Mouse (Mus musculus) neural tube, embryonic 12.5 days (tissue): Measurements from ENCODE around the gene Tmem104. TPM values are rescaled to one million over a fixed set of nuclear protein-coding genes. Genes with fewer than 3 reads are reported as not detected.

Source experiments
- ATAC-seq: fragments of 200-750 bp; cut with Nextera tagmentation; 2 replicates; pipeline ENCODE4 v1.8.0; 2017; ENCODE audit warnings: low read depth, mild to moderate bottlenecking, moderate TSS enrichment, moderate library complexity; ENCODE audit not compliant: low FRiP score
- H3K27ac ChIP-seq: fragments of 300-500 bp; sonication (generic); 2 replicates; pipeline ENCODE4 v1.5.1; 2016
- H3K27me3 ChIP-seq: fragments of 300-500 bp; sonication (generic); replicated peaks from 2 replicates; pipeline ENCODE4 v1.6.1; 2016; ENCODE audit warnings: mild to moderate bottlenecking
- H3K36me3 ChIP-seq: fragments of 300-500 bp; sonication (generic); 2 replicates; pipeline ENCODE4 v1.6.1; 2016; ENCODE audit warnings: mild to moderate bottlenecking
- H3K4me1 ChIP-seq: fragments of 300-500 bp; sonication (generic); 2 replicates; pipeline ENCODE4 v1.6.1; 2016
- H3K4me2 ChIP-seq: fragments of 300-500 bp; sonication (generic); replicated peaks from 2 replicates; pipeline ENCODE4 v1.6.1; 2016; ENCODE audit warnings: mild to moderate bottlenecking
- H3K4me3 ChIP-seq: fragments of 300-500 bp; sonication (generic); 2 replicates; pipeline ENCODE4 v1.5.1; 2016
- H3K9ac ChIP-seq: fragments of 300-500 bp; sonication (generic); 2 replicates; pipeline ENCODE4 v1.6.1; 2016; ENCODE audit warnings: mild to moderate bottlenecking
- H3K9me3 ChIP-seq: fragments of 300-500 bp; sonication (generic); 2 replicates; pipeline ENCODE4 v1.6.1; 2016; ENCODE audit warnings: mild to moderate bottlenecking
- WGBS: fragments of 180-500 bp; shearing (Covaris S2); methylation state at CpG from one replicate; pipeline ENCODE4 v1.1.7; 2016; 5-methylcytosine and 5-hydroxymethylcytosine counted together
- polyA plus RNA-seq: library from polyadenylated mRNA; unstranded; fragments of >200 nt; fragmentation: Nextera tagmentation; extraction: Ambion mirVana; gene quantifications from 2 replicates; pipeline ENCODE4 v1.2.1, GENCODE M21; 2016

The Tmem104 gene
- polyA plus RNA-seq, 1 experiment from 2014 or later, result 9.7 TPM

- Histone ChIP-seq H3K9ac (no peak overlapping the region), H3K27ac (no peak overlapping the region), H3K4me3 (no peak overlapping the region), H3K4me2 (no peak overlapping the region), H3K9me3 (no peaks in the 10 kb centered on the region), H3K36me3 (peaks cover 3% of the 10 kb centered on the region; the same call in 1 of the 2 replicates), H3K4me1 (peaks cover 27% of the 10 kb centered on the region), H3K27me3 (peaks cover 93% of the 10 kb centered on the region)
- 87% methylated on average over 11 of the region's 11 CpGs for WGBS
- ATAC-seq, result no peak
These were observed 75.7 kb downstream of the Tmem104 start for GRCm38 (mm10) chr11:115262954-115263353.

- WGBS, result 70% methylated on average over 7 of the region's 7 CpGs
- no peak overlapping the region for H3K27ac ChIP-seq
- H3K4me3 ChIP-seq, result no peak overlapping the region
- H3K27me3 ChIP-seq, result peaks cover 93% of the 10 kb centered on the region
- ATAC-seq, result no peak
- no peak overlapping the region for H3K4me2 ChIP-seq
- H3K9ac ChIP-seq, result no peak overlapping the region
- H3K36me3 ChIP-seq, result peaks cover 17% of the 10 kb centered on the region; the same call in 1 of the 2 replicates
- H3K4me1 ChIP-seq, result peaks cover 24% of the 10 kb centered on the region
- H3K9me3 ChIP-seq, result no peaks in the 10 kb centered on the region
These were observed 77.0 kb downstream of the Tmem104 start for GRCm38 (mm10) chr11:115264136-115264861.

GRCm38 (mm10) chr11:115264862-115265668 is 77.8 kb downstream of the Tmem104 start:
- Histone ChIP-seq H3K27ac (no peak overlapping the region), H3K9me3 (no peaks in the 10 kb centered on the region), H3K9ac (no peak overlapping the region), H3K4me3 (peak overlapping the region; percentile 18), H3K27me3 (peaks cover 88% of the 10 kb centered on the region), H3K4me2 (peak overlapping the region; percentile 65), H3K36me3 (peaks cover 20% of the 10 kb centered on the region; the same call in 1 of the 2 replicates), H3K4me1 (peaks cover 24% of the 10 kb centered on the region)
- WGBS, result 8% methylated on average over 39 of the region's 39 CpGs
- ATAC-seq, result no peak

- H3K4me3 ChIP-seq, result no peak overlapping the region; the same call in 1 of the 2 replicates
- H3K27me3 ChIP-seq, result peaks cover 80% of the 10 kb centered on the region
- no peaks in the 10 kb centered on the region for H3K9me3 ChIP-seq
- H3K4me2 ChIP-seq, result peak overlapping the region; percentile 65
- H3K27ac ChIP-seq, result no peak overlapping the region
- peaks cover 24% of the 10 kb centered on the region for H3K4me1 ChIP-seq
- ATAC-seq, result no peak
- WGBS, result 3% methylated on average over 20 of the region's 20 CpGs
- H3K9ac ChIP-seq, result no peak overlapping the region
- peaks cover 20% of the 10 kb centered on the region; the same call in 1 of the 2 replicates for H3K36me3 ChIP-seq
These were observed 78.6 kb downstream of the Tmem104 start for GRCm38 (mm10) chr11:115265771-115266399.

GRCm38 (mm10) chr11:115266400-115266778 is 79.1 kb downstream of the Tmem104 start:
- peaks cover 20% of the 10 kb centered on the region; the same call in 1 of the 2 replicates for H3K36me3 ChIP-seq
- H3K4me2 ChIP-seq, result peak overlapping the region; percentile 65
- no peak for ATAC-seq
- H3K4me3 ChIP-seq, result peak overlapping the region; percentile 32; the same call in 1 of the 2 replicates
- 3% methylated on average over 22 of the region's 22 CpGs for WGBS
- no peak overlapping the region for H3K27ac ChIP-seq
- H3K27me3 ChIP-seq, result peaks cover 76% of the 10 kb centered on the region
- peaks cover 24% of the 10 kb centered on the region for H3K4me1 ChIP-seq
- H3K9me3 ChIP-seq, result no peaks in the 10 kb centered on the region
- H3K9ac ChIP-seq, result peak overlapping the region; percentile 42; the same call in 1 of the 2 replicates

- H3K4me1 ChIP-seq, result peaks cover 24% of the 10 kb centered on the region
- peak within 1 kb of the TSS; percentile 32 for H3K4me3 ChIP-seq
- H3K27me3 ChIP-seq, result peaks cover 72% of the 10 kb centered on the region
- H3K36me3 ChIP-seq, result peaks cover 24% of the 10 kb centered on the region; the same call in 1 of the 2 replicates
- 5% methylated on average over 50 of the region's 50 CpGs for WGBS
- peak within 1 kb of the TSS; percentile 65 for H3K4me2 ChIP-seq
- no peaks in the 10 kb centered on the region for H3K9me3 ChIP-seq
- ATAC-seq, result no peak
- peak within 1 kb of the TSS; percentile 42 for H3K9ac ChIP-seq
- H3K27ac ChIP-seq, result no peak within 1 kb of the TSS
These were observed 80.0 kb downstream of the Tmem104 start, which contains the start of gene Grin2c for GRCm38 (mm10) chr11:115267061-115267883. Gene Grin2c, minus strand, starts transcription at chr11:115267243.

- no peak for ATAC-seq
- H3K4me3 ChIP-seq, result no peak overlapping the region
- no peak overlapping the region for H3K27ac ChIP-seq
- no peak overlapping the region for H3K9ac ChIP-seq
- H3K27me3 ChIP-seq, result peaks cover 65% of the 10 kb centered on the region
- H3K4me1 ChIP-seq, result peaks cover 24% of the 10 kb centered on the region
- no peaks in the 10 kb centered on the region for H3K9me3 ChIP-seq
- WGBS, result 59% methylated on average over 11 of the region's 11 CpGs
- no peak overlapping the region for H3K4me2 ChIP-seq
- peaks cover 24% of the 10 kb centered on the region; the same call in 1 of the 2 replicates for H3K36me3 ChIP-seq
These were observed 80.7 kb downstream of the Tmem104 start for GRCm38 (mm10) chr11:115267958-115268357.

GRCm38 (mm10) chr11:115269330-115270066 is 82.2 kb downstream of the Tmem104 start:
- Histone ChIP-seq H3K36me3 (peaks cover 24% of the 10 kb centered on the region; the same call in 1 of the 2 replicates), H3K9ac (no peak overlapping the region), H3K4me2 (no peak overlapping the region), H3K9me3 (no peaks in the 10 kb centered on the region), H3K4me3 (no peak overlapping the region), H3K27ac (no peak overlapping the region), H3K4me1 (peaks cover 24% of the 10 kb centered on the region), H3K27me3 (peaks cover 51% of the 10 kb centered on the region)
- whole genome bisulfite sequencing, result 90% methylated on average over 27 of the region's 27 CpGs
- no peak for ATAC-seq

GRCm38 (mm10) chr11:115270148-115270861 is 83.0 kb downstream of the Tmem104 start:
- no peaks in the 10 kb centered on the region for H3K9me3 ChIP-seq
- no peak overlapping the region for H3K27ac ChIP-seq
- H3K9ac ChIP-seq, result no peak overlapping the region
- peaks cover 43% of the 10 kb centered on the region for H3K27me3 ChIP-seq
- peaks cover 24% of the 10 kb centered on the region; the same call in 1 of the 2 replicates for H3K36me3 ChIP-seq
- peaks cover 26% of the 10 kb centered on the region for H3K4me1 ChIP-seq
- 28% methylated on average over 18 of the region's 19 CpGs for WGBS
- no peak overlapping the region for H3K4me2 ChIP-seq
- H3K4me3 ChIP-seq, result no peak overlapping the region
- no peak for ATAC-seq

GRCm38 (mm10) chr11:115271052-115271451 is 83.8 kb downstream of the Tmem104 start:
- Histone ChIP-seq H3K4me1 (peaks cover 26% of the 10 kb centered on the region), H3K4me3 (no peak overlapping the region), H3K36me3 (peaks cover 24% of the 10 kb centered on the region; the same call in 1 of the 2 replicates), H3K27me3 (peaks cover 36% of the 10 kb centered on the region), H3K9me3 (no peaks in the 10 kb centered on the region), H3K4me2 (no peak overlapping the region), H3K9ac (no peak overlapping the region), H3K27ac (no peak overlapping the region)
- no peak for ATAC-seq
- 87% methylated on average over 9 of the region's 9 CpGs for WGBS
